Mouse (Mus musculus): ENCODE results near the gene Elmo1.

- TF ChIP-seq CTCF (IDR thresholded peaks at IDR 0.05; ENCODE audit: control insufficient read depth, insufficient read depth, insufficient read length) (no peak), CEBPB (IDR thresholded peaks at IDR 0.05; ENCODE audit: low read depth) (no peak), MAX (IDR thresholded peaks at IDR 0.05) (no peak), USF1 (IDR thresholded peaks at IDR 0.05; ENCODE audit: low read depth) (no peak), FOSL1 (IDR thresholded peaks at IDR 0.05; ENCODE audit: insufficient read depth, low read length, poor library complexity, severe bottlenecking) (no peak), MYOD1 (IDR thresholded peaks at IDR 0.05; ENCODE audit: control insufficient read depth, insufficient read length, low read depth) (no peak), MYOG (IDR thresholded peaks at IDR 0.05; ENCODE audit: control insufficient read depth, extremely low read depth, insufficient read length) (no peak)
These were observed 115.3 kb downstream of the Elmo1 start for GRCm38 (mm10) chr13:20205746-20206145.

Data from C2C12 (cell line).